Comparison of ENCODE assay signal across 26 mouse cellular contexts in genomic region chr8:123345856-123346255, GRCm38 (mm10). TPM values are rescaled to one million over a fixed set of nuclear protein-coding genes. Genes with fewer than 3 reads are reported as not detected.
A peak's percentile ranks its signal among the peaks of the same experiment; 100 is the strongest.
DNase-seq lines count a peak whose midpoint lies in the region; ATAC-seq and TF ChIP-seq lines count a peak whose summit lies in the region.
"Had no signal": no experiment of that assay in that cellular context is flagged by ENCODE, and none has a peak within 500 bp of the region (broad histone marks: within the 10 kb centered on the region; RNA-seq: fewer than 3 reads in every experiment).

No protein-coding gene starts in this region.

- whole genome bisulfite sequencing in kidney, postnatal 0 days: 70% methylated on average over 6 of the region's 6 CpGs
- whole genome bisulfite sequencing in kidney, embryonic 16.5 days: 79% methylated on average over 6 of the region's 6 CpGs

- no peak for ATAC-seq in kidney, postnatal 0 days (replicated peaks; ENCODE audit: low FRiP score, low read depth)
- ATAC-seq in kidney, embryonic 16.5 days (ENCODE audit: low FRiP score, low TSS enrichment): no peak
- ATAC-seq: forebrain, embryonic 15.5 days; Patski had no signal

- no peaks in the 10 kb centered on the region for H3K36me3 ChIP-seq in kidney, postnatal 0 days (ENCODE audit: insufficient read depth, low read length)
- no peaks in the 10 kb centered on the region for H3K36me3 ChIP-seq in kidney, embryonic 16.5 days (ENCODE audit: insufficient read depth, low read length)
- H3K36me3 ChIP-seq: embryonic facial prominence, embryonic 10.5 days; embryonic facial prominence, embryonic 13.5 days; forebrain, embryonic 15.5 days; hindbrain, embryonic 15.5 days had no signal

- H3K9me3 ChIP-seq in kidney, postnatal 0 days (replicated peaks; ENCODE audit: low read length): no peaks in the 10 kb centered on the region
- no peaks in the 10 kb centered on the region for H3K9me3 ChIP-seq in kidney, embryonic 16.5 days (ENCODE audit: low read length)
- H3K9me3 ChIP-seq: embryonic facial prominence, embryonic 10.5 days; embryonic facial prominence, embryonic 13.5 days; forebrain, embryonic 12.5 days; forebrain, embryonic 15.5 days; hindbrain, embryonic 12.5 days; hindbrain, embryonic 15.5 days had no signal

- TF ChIP-seq CTCF in kidney, postnatal 0 days (IDR thresholded peaks at IDR 0.05; ENCODE audit: low read depth): no peak

- H3K27me3 ChIP-seq in kidney, postnatal 0 days (ENCODE audit: insufficient read depth, low read length): no peaks in the 10 kb centered on the region
- no peaks in the 10 kb centered on the region for H3K27me3 ChIP-seq in kidney, embryonic 16.5 days (ENCODE audit: insufficient read depth, low read length)
- H3K27me3 ChIP-seq: embryonic facial prominence, embryonic 13.5 days; forebrain, embryonic 12.5 days; forebrain, embryonic 15.5 days; hindbrain, embryonic 12.5 days; hindbrain, embryonic 15.5 days; Patski had no signal

- peak overlapping the region; percentile 36; the same call in 1 of the 2 replicates for H3K27ac ChIP-seq in kidney, postnatal 0 days
- H3K27ac ChIP-seq in kidney, embryonic 16.5 days (ENCODE audit: low read length): no peak overlapping the region
- H3K27ac ChIP-seq: embryonic facial prominence, embryonic 10.5 days; embryonic facial prominence, embryonic 13.5 days; forebrain, embryonic 12.5 days; forebrain, embryonic 15.5 days; hindbrain, embryonic 12.5 days; hindbrain, embryonic 15.5 days had no signal

- intact Hi-C loops in left cerebral cortex, postnatal 25 days (cut with DNase I): no loop called here

- no peak overlapping the region for H3K9ac ChIP-seq in kidney, postnatal 0 days (ENCODE audit: low read depth, low read length)
- no peak overlapping the region for H3K9ac ChIP-seq in kidney, embryonic 16.5 days (replicated peaks; ENCODE audit: low read length)
- H3K9ac ChIP-seq: embryonic facial prominence, embryonic 13.5 days; forebrain, embryonic 12.5 days; forebrain, embryonic 15.5 days; hindbrain, embryonic 12.5 days; hindbrain, embryonic 15.5 days had no signal

- no peak overlapping the region for H3K4me3 ChIP-seq in kidney, postnatal 0 days (replicated peaks; ENCODE audit: low read depth, low read length)
- no peak overlapping the region for H3K4me3 ChIP-seq in kidney, embryonic 16.5 days (ENCODE audit: low read length)
- H3K4me3 ChIP-seq: embryonic facial prominence, embryonic 10.5 days; embryonic facial prominence, embryonic 13.5 days; erythroblast, embryonic 14.5 days; forebrain, embryonic 12.5 days; forebrain, embryonic 15.5 days; hindbrain, embryonic 12.5 days; hindbrain, embryonic 15.5 days had no signal

- H3K4me2 ChIP-seq in kidney, postnatal 0 days (ENCODE audit: low read length): no peak overlapping the region
- no peak overlapping the region for H3K4me2 ChIP-seq in kidney, embryonic 16.5 days (replicated peaks; ENCODE audit: low read depth, low read length)
- H3K4me2 ChIP-seq: embryonic facial prominence, embryonic 13.5 days; forebrain, embryonic 12.5 days; forebrain, embryonic 15.5 days; heart, embryonic 11.5 days; hindbrain, embryonic 12.5 days; hindbrain, embryonic 15.5 days had no signal

- peak; percentile 32 for DNase-seq in adrenal gland, postnatal 10 days
- no peak for DNase-seq in adrenal gland, adult 8-10 months
- no peak for DNase-seq in kidney, postnatal 0 days (ENCODE audit: low spot score)
- DNase-seq in 3134 (ENCODE audit: extremely low read depth, insufficient read length, low spot score) (peak; percentile 40), NIH3T3 (ENCODE audit: low read depth) (peak; percentile 82)
- DNase-seq in testis, postnatal 10 days (ENCODE audit: low spot score): no peak
- DNase-seq in left cerebral cortex, postnatal 25 days (ENCODE audit: low spot score in 2 of 2): no peak
- DNase-seq: cerebellum, adult 11-12 months; cerebellum, adult 8-10 months; cerebellum, postnatal 10 days; cerebellum, postnatal 36 days; embryo, embryonic 11 days; gastrocnemius, postnatal 14 days; heart, adult 11 months; kidney, adult 11 months had no signal

- H3K4me1 ChIP-seq in kidney, postnatal 0 days (replicated peaks; ENCODE audit: insufficient read depth, low read length): peaks cover 28% of the 10 kb centered on the region
- H3K4me1 ChIP-seq in kidney, embryonic 16.5 days (ENCODE audit: insufficient read depth, low read length): peaks cover 44% of the 10 kb centered on the region

RNA-seq across cellular contexts. Expression of gene Spire2, which starts 13.3 kb away (rescaled TPM):
- 1 to 10 TPM; 2.0 to 2.5 TPM for total RNA-seq in adrenal gland, postnatal 10 days (2021)
- total RNA-seq in adrenal gland, adult 8-10 months (2022): 1 to 10 TPM; 2.3 to 2.8 (median 2.4) TPM
- 5.7 and 5.8 TPM in 2 replicates for polyA plus RNA-seq in kidney, postnatal 0 days (2015; fragmentation: Nextera tagmentation; extraction: Ambion mirVana)
- 4.9 and 5.4 TPM in 2 replicates for polyA plus RNA-seq in kidney, embryonic 16.5 days (2015; fragmentation: Nextera tagmentation; extraction: Ambion mirVana)
- total RNA-seq in left cerebral cortex, postnatal 25 days (2021): 10 to 100 TPM; 16.0 to 16.5 TPM

RNA-seq across cellular contexts. Expression of gene Fanca, which starts 27.5 kb away (rescaled TPM):
- total RNA-seq in adrenal gland, postnatal 10 days (2021): 10 to 100 TPM in 1 of 2 experiments, 1 to 10 TPM in 1; 7.7 to 10.6 TPM
- total RNA-seq in adrenal gland, adult 8-10 months (2022): 1 to 10 TPM; 4.3 to 7.4 (median 5.5) TPM
- 18.7 and 21.5 TPM in 2 replicates for polyA plus RNA-seq in kidney, postnatal 0 days (2015; fragmentation: Nextera tagmentation; extraction: Ambion mirVana)
- polyA plus RNA-seq in kidney, embryonic 16.5 days (2015; fragmentation: Nextera tagmentation; extraction: Ambion mirVana): 36.6 and 43.8 TPM in 2 replicates
- 1 to 10 TPM; 3.2 to 3.4 TPM for total RNA-seq in left cerebral cortex, postnatal 25 days (2021)
- total RNA-seq: gastrocnemius, adult 18-20 months had no signal

RNA-seq across cellular contexts. Expression of gene Tcf25, which starts 27.7 kb away (rescaled TPM):
- 100 to 1,000 TPM; 177 TPM for total RNA-seq in adrenal gland, postnatal 10 days (2021)
- 100 to 1,000 TPM; 223 to 301 (median 278) TPM for total RNA-seq in adrenal gland, adult 8-10 months (2022)
- polyA plus RNA-seq in kidney, postnatal 0 days (2015; fragmentation: Nextera tagmentation; extraction: Ambion mirVana): 168 and 170 TPM in 2 replicates
- 168 and 175 TPM in 2 replicates for polyA plus RNA-seq in kidney, embryonic 16.5 days (2015; fragmentation: Nextera tagmentation; extraction: Ambion mirVana)
- 100 to 1,000 TPM; 568 to 614 TPM for total RNA-seq in left cerebral cortex, postnatal 25 days (2021)

Comparison
In these comparisons a context has a peak if more than half of its experiments do, and no peak if none do; other contexts are left out.
1. DNase-seq: peak in adrenal gland, postnatal 10 days (single experiment), 3134 (single experiment) and NIH3T3 (single experiment); none in adrenal gland, adult 8-10 months (single experiment), kidney, postnatal 0 days (single experiment), testis, postnatal 10 days (single experiment) and left cerebral cortex, postnatal 25 days (0 of 2).
2. RNA of gene Spire2, which starts 13.3 kb away (total RNA-seq): 16.0 to 16.5 TPM in left cerebral cortex, postnatal 25 days; 2.3 to 2.8 TPM in adrenal gland, adult 8-10 months and 2.0 to 2.5 TPM in adrenal gland, postnatal 10 days; every median in the first group is over 4 times any median in the second.